Mouse (Mus musculus): ENCODE data around the gene Agl. TPM values are rescaled to one million over a fixed set of nuclear protein-coding genes. Genes with fewer than 3 reads are reported as not detected.

Gene Agl
- polyA plus RNA-seq, 1 experiment = 8.9 TPM

- Histone ChIP-seq H3K4me3 (ENCODE audit: control insufficient read depth, insufficient read depth, low read length) (no peak overlapping the region), H3K4me1 (replicated peaks; ENCODE audit: control insufficient read depth, insufficient read depth, low read length) (no peaks in the 10 kb centered on the region), H3K27me3 (ENCODE audit: control insufficient read depth, insufficient read depth, low read length) (no peaks in the 10 kb centered on the region), H3K36me3 (ENCODE audit: control insufficient read depth, insufficient read depth, low read length) (no peaks in the 10 kb centered on the region), H3K27ac (ENCODE audit: control insufficient read depth, insufficient read depth, low read length) (no peak overlapping the region)
- WGBS = 88% methylated on average over 1 of the region's 1 CpGs
- TF ChIP-seq CTCF (IDR thresholded peaks at IDR 0.05; ENCODE audit: borderline replicate concordance, control insufficient read depth, extremely low read depth, insufficient read depth, low read length, poor library complexity) (no peak), POLR2A (IDR thresholded peaks at IDR 0.05; ENCODE audit: control insufficient read depth, extremely low read depth, insufficient read depth, low read length, poor library complexity) (no peak)
- DNase-seq = no peak
Measured at GRCm38 (mm10) chr3:116702647-116703272, 105.2 kb downstream of the Agl start.

- no peaks in the 10 kb centered on the region for H3K36me3 ChIP-seq (ENCODE audit: control insufficient read depth, insufficient read depth, low read length)
- no peaks in the 10 kb centered on the region for H3K4me1 ChIP-seq (replicated peaks; ENCODE audit: control insufficient read depth, insufficient read depth, low read length)
- TF ChIP-seq POLR2A (IDR thresholded peaks at IDR 0.05; ENCODE audit: control insufficient read depth, extremely low read depth, insufficient read depth, low read length, poor library complexity) (no peak), CTCF (IDR thresholded peaks at IDR 0.05; ENCODE audit: borderline replicate concordance, control insufficient read depth, extremely low read depth, insufficient read depth, low read length, poor library complexity) (no peak)
- no peaks in the 10 kb centered on the region for H3K27me3 ChIP-seq (ENCODE audit: control insufficient read depth, insufficient read depth, low read length)
- WGBS = 96% methylated on average over 4 of the region's 4 CpGs
- H3K27ac ChIP-seq (ENCODE audit: control insufficient read depth, insufficient read depth, low read length) = no peak overlapping the region
- no peak for DNase-seq
- H3K4me3 ChIP-seq (ENCODE audit: control insufficient read depth, insufficient read depth, low read length) = no peak overlapping the region
Measured at GRCm38 (mm10) chr3:116701601-116702000, 106.4 kb downstream of the Agl start.

- TF ChIP-seq POLR2A (IDR thresholded peaks at IDR 0.05; ENCODE audit: control insufficient read depth, extremely low read depth, insufficient read depth, low read length, poor library complexity) (no peak), CTCF (IDR thresholded peaks at IDR 0.05; ENCODE audit: borderline replicate concordance, control insufficient read depth, extremely low read depth, insufficient read depth, low read length, poor library complexity) (no peak)
- DNase-seq = no peak
Measured at GRCm38 (mm10) chr3:116698786-116699185, 109.2 kb downstream of the Agl start.

GRCm38 (mm10) chr3:116695666-116695985 is 112.3 kb downstream of the Agl start:
- TF ChIP-seq POLR2A (IDR thresholded peaks at IDR 0.05; ENCODE audit: control insufficient read depth, extremely low read depth, insufficient read depth, low read length, poor library complexity) (no peak), CTCF (IDR thresholded peaks at IDR 0.05; ENCODE audit: borderline replicate concordance, control insufficient read depth, extremely low read depth, insufficient read depth, low read length, poor library complexity) (no peak)
- WGBS = 92% methylated on average over 2 of the region's 2 CpGs
- no peak overlapping the region for H3K4me3 ChIP-seq (ENCODE audit: control insufficient read depth, insufficient read depth, low read length)
- DNase-seq = no peak
- no peaks in the 10 kb centered on the region for H3K4me1 ChIP-seq (replicated peaks; ENCODE audit: control insufficient read depth, insufficient read depth, low read length)
- H3K36me3 ChIP-seq (ENCODE audit: control insufficient read depth, insufficient read depth, low read length) = no peaks in the 10 kb centered on the region
- no peak overlapping the region for H3K27ac ChIP-seq (ENCODE audit: control insufficient read depth, insufficient read depth, low read length)
- H3K27me3 ChIP-seq (ENCODE audit: control insufficient read depth, insufficient read depth, low read length) = no peaks in the 10 kb centered on the region

More at GRCm38 (mm10) chr3:116698786-116699185, 109.2 kb downstream of the Agl start:
- no peaks in the 10 kb centered on the region for H3K4me1 ChIP-seq (replicated peaks; ENCODE audit: control insufficient read depth, insufficient read depth, low read length)
- no peaks in the 10 kb centered on the region for H3K27me3 ChIP-seq (ENCODE audit: control insufficient read depth, insufficient read depth, low read length)
- H3K4me3 ChIP-seq (ENCODE audit: control insufficient read depth, insufficient read depth, low read length) = no peak overlapping the region
- no peak overlapping the region for H3K27ac ChIP-seq (ENCODE audit: control insufficient read depth, insufficient read depth, low read length)
- no peaks in the 10 kb centered on the region for H3K36me3 ChIP-seq (ENCODE audit: control insufficient read depth, insufficient read depth, low read length)
- WGBS = 95% methylated on average over 2 of the region's 2 CpGs

GRCm38 (mm10) chr3:116694955-116695665 is 112.9 kb downstream of the Agl start:
- Histone ChIP-seq H3K27ac (ENCODE audit: control insufficient read depth, insufficient read depth, low read length) (no peak overlapping the region), H3K4me3 (ENCODE audit: control insufficient read depth, insufficient read depth, low read length) (no peak overlapping the region), H3K36me3 (ENCODE audit: control insufficient read depth, insufficient read depth, low read length) (no peaks in the 10 kb centered on the region), H3K27me3 (ENCODE audit: control insufficient read depth, insufficient read depth, low read length) (no peaks in the 10 kb centered on the region), H3K4me1 (replicated peaks; ENCODE audit: control insufficient read depth, insufficient read depth, low read length) (no peaks in the 10 kb centered on the region)
- TF ChIP-seq CTCF (IDR thresholded peaks at IDR 0.05; ENCODE audit: borderline replicate concordance, control insufficient read depth, extremely low read depth, insufficient read depth, low read length, poor library complexity) (no peak), POLR2A (IDR thresholded peaks at IDR 0.05; ENCODE audit: control insufficient read depth, extremely low read depth, insufficient read depth, low read length, poor library complexity) (no peak)
- no peak for DNase-seq
- WGBS = 97% methylated on average over 8 of the region's 8 CpGs

GRCm38 (mm10) chr3:116694312-116694711 is 113.7 kb downstream of the Agl start:
- Histone ChIP-seq H3K4me3 (ENCODE audit: control insufficient read depth, insufficient read depth, low read length) (no peak overlapping the region), H3K27me3 (ENCODE audit: control insufficient read depth, insufficient read depth, low read length) (no peaks in the 10 kb centered on the region), H3K4me1 (replicated peaks; ENCODE audit: control insufficient read depth, insufficient read depth, low read length) (no peaks in the 10 kb centered on the region), H3K36me3 (ENCODE audit: control insufficient read depth, insufficient read depth, low read length) (no peaks in the 10 kb centered on the region), H3K27ac (ENCODE audit: control insufficient read depth, insufficient read depth, low read length) (no peak overlapping the region)
- DNase-seq = no peak
- 97% methylated on average over 3 of the region's 3 CpGs for WGBS
- TF ChIP-seq CTCF (IDR thresholded peaks at IDR 0.05; ENCODE audit: borderline replicate concordance, control insufficient read depth, extremely low read depth, insufficient read depth, low read length, poor library complexity) (no peak), POLR2A (IDR thresholded peaks at IDR 0.05; ENCODE audit: control insufficient read depth, extremely low read depth, insufficient read depth, low read length, poor library complexity) (no peak)

Other genes with a start within 250 kb of the Agl start
- 0.31 and 1.7 TPM in 2 replicates for gene Lrrc39, start 245.2 kb downstream of the Agl start, polyA plus RNA-seq (2012; rRNA removed)
- 7.6 and 8.9 TPM in 2 replicates for gene Sass6, start 213.2 kb downstream of the Agl start, polyA plus RNA-seq (2012; rRNA removed)
- 10.7 and 12.9 TPM in 2 replicates for gene Trmt13, start 193.6 kb downstream of the Agl start, polyA plus RNA-seq (2012; rRNA removed)
- gene Mfsd14a, start 145.5 kb downstream of the Agl start, polyA plus RNA-seq (2012; rRNA removed) = 25.2 and 28.6 TPM in 2 replicates
- gene Gm43191, start 126.9 kb downstream of the Agl start, polyA plus RNA-seq (2012; rRNA removed) = not detected in 2 replicates
- 6.8 and 11.1 TPM in 2 replicates for gene Slc35a3, start 95.3 kb downstream of the Agl start, polyA plus RNA-seq (2012; rRNA removed)
- 19.2 and 24.8 TPM in 2 replicates for gene Frrs1, start 51.3 kb upstream of the Agl start, polyA plus RNA-seq (2012; rRNA removed)
- gene 4930455H04Rik, start 160.1 kb upstream of the Agl start, polyA plus RNA-seq (2012; rRNA removed) = not detected in 2 replicates
- 0.71 and 1.0 TPM in 2 replicates for gene Palmd, start 160.8 kb upstream of the Agl start, polyA plus RNA-seq (2012; rRNA removed)

Data from thymus, adult 2 months (tissue).